32 mouse cellular contexts compared by ENCODE assay signal in the genomic region with DNA sequence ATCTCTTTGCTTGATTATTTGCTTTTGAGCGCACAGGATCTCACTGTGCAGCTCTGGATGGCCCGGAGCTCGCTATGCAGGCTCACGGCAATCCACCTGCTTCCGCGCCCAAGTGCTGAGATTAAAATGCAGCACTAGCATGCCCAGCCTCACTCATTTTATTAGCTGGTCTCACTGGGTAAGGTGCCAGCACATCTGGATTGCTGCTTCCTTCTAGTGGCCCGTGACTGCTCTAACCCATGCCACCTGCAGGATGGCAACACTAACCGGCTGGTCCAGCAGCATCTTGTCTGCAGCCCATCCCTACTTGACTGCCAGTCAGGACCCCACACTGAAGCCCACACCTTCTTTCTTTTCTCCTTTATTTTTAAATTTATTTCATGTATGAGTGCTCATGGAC. TPM values are rescaled to one million over a fixed set of nuclear protein-coding genes. Genes with fewer than 3 reads are reported as not detected.
DNase-seq lines count a peak whose midpoint lies in the region; ATAC-seq and TF ChIP-seq lines count a peak whose summit lies in the region.
"Had no signal": no experiment of that assay in that cellular context is flagged by ENCODE, and none has a peak within 500 bp of the region (broad histone marks: within the 10 kb centered on the region; RNA-seq: fewer than 3 reads in every experiment).

No protein-coding gene starts in this region.

- H3K27me3 ChIP-seq in kidney, adult 2 months (replicated peaks; ENCODE audit: control insufficient read depth, insufficient read depth, low read length) = no peaks in the 10 kb centered on the region
- H3K27me3 ChIP-seq in kidney, embryonic 15.5 days = peaks cover 2% of the 10 kb centered on the region; the same call in 1 of the 2 replicates
- H3K27me3 ChIP-seq in midbrain, embryonic 14.5 days (ENCODE audit: control insufficient read depth, insufficient read depth, low read length) = 0 out of 2 replicates have a peak, but pooled peaks cover 2% of the 10 kb centered on the region
- H3K27me3 ChIP-seq in midbrain, embryonic 11.5 days (ENCODE audit: control insufficient read depth, insufficient read depth, low read length) = 0 out of 2 replicates have a peak, but pooled peaks cover 2% of the 10 kb centered on the region
- H3K27me3 ChIP-seq: CH12.LX; embryonic facial prominence, embryonic 13.5 days had no signal

- TF ChIP-seq CTCF in kidney, adult 2 months (conservative IDR thresholded peaks at IDR 0.05; ENCODE audit: insufficient read depth, insufficient read length, low read depth, low read length) = no peak

- no peaks in the 10 kb centered on the region for H3K9me3 ChIP-seq in kidney, embryonic 15.5 days (replicated peaks)
- H3K9me3 ChIP-seq in midbrain, embryonic 14.5 days (ENCODE audit: control insufficient read depth, low read length) = no peaks in the 10 kb centered on the region
- no peaks in the 10 kb centered on the region for H3K9me3 ChIP-seq in midbrain, embryonic 11.5 days (ENCODE audit: control insufficient read depth, low read length)
- H3K9me3 ChIP-seq: embryonic facial prominence, embryonic 13.5 days; forebrain, embryonic 12.5 days; heart, embryonic 10.5 days; hindbrain, embryonic 12.5 days; limb, embryonic 12.5 days; liver, embryonic 15.5 days; midbrain, embryonic 10.5 days had no signal

- TF ChIP-seq POLR2A in kidney, adult 2 months (IDR thresholded peaks at IDR 0.05; ENCODE audit: low read depth, low read length) = no peak

- H3K4me1 ChIP-seq in kidney, adult 2 months (ENCODE audit: control insufficient read depth, insufficient read depth, low read length) = no peaks in the 10 kb centered on the region
- H3K4me1 ChIP-seq in kidney, embryonic 15.5 days = peaks cover 23% of the 10 kb centered on the region
- peaks cover 4% of the 10 kb centered on the region; the same call in 1 of the 2 replicates for H3K4me1 ChIP-seq in midbrain, embryonic 14.5 days (ENCODE audit: control insufficient read depth, insufficient read depth, low read length)
- H3K4me1 ChIP-seq in midbrain, embryonic 11.5 days (ENCODE audit: control insufficient read depth, insufficient read depth, low read length) = peaks cover 9% of the 10 kb centered on the region

- WGBS in kidney, adult 2 months = 93% methylated on average over 8 of the region's 8 CpGs
- WGBS in kidney, embryonic 15.5 days = 96% methylated on average over 8 of the region's 8 CpGs
- 90% methylated on average over 8 of the region's 8 CpGs for WGBS in midbrain, embryonic 14.5 days
- WGBS in midbrain, embryonic 11.5 days = 92% methylated on average over 8 of the region's 8 CpGs

- no peak overlapping the region for H3K4me3 ChIP-seq in kidney, adult 2 months (ENCODE audit: insufficient read depth, low read depth, low read length)
- no peak overlapping the region for H3K4me3 ChIP-seq in kidney, embryonic 15.5 days (replicated peaks)
- no peak overlapping the region for H3K4me3 ChIP-seq in midbrain, embryonic 14.5 days (replicated peaks; ENCODE audit: low read depth, low read length)
- H3K4me3 ChIP-seq in midbrain, embryonic 11.5 days (ENCODE audit: low read depth, low read length) = no peak overlapping the region
- H3K4me3 ChIP-seq: embryonic facial prominence, embryonic 13.5 days; erythroblast, embryonic 14.5 days; forebrain, embryonic 12.5 days; heart, embryonic 10.5 days; hindbrain, embryonic 12.5 days; left cerebral cortex, adult 2 months; limb, embryonic 12.5 days; liver, embryonic 15.5 days; midbrain, embryonic 10.5 days had no signal

- no peaks in the 10 kb centered on the region for H3K36me3 ChIP-seq in kidney, adult 2 months (ENCODE audit: control insufficient read depth, insufficient read depth, low read length)
- no peaks in the 10 kb centered on the region for H3K36me3 ChIP-seq in kidney, embryonic 15.5 days
- no peaks in the 10 kb centered on the region for H3K36me3 ChIP-seq in midbrain, embryonic 14.5 days (ENCODE audit: control insufficient read depth, insufficient read depth, low read length)
- H3K36me3 ChIP-seq in midbrain, embryonic 11.5 days (ENCODE audit: control insufficient read depth, insufficient read depth, low read length) = no peaks in the 10 kb centered on the region
- H3K36me3 ChIP-seq: forebrain, embryonic 12.5 days; heart, embryonic 10.5 days; hindbrain, embryonic 12.5 days; limb, embryonic 12.5 days; liver, embryonic 15.5 days; midbrain, embryonic 10.5 days had no signal

- H3K27ac ChIP-seq in kidney, adult 2 months (ENCODE audit: insufficient read depth, low read depth, low read length) = no peak overlapping the region
- no peak overlapping the region for H3K27ac ChIP-seq in kidney, embryonic 15.5 days
- H3K27ac ChIP-seq in midbrain, embryonic 14.5 days (replicated peaks; ENCODE audit: low read depth, low read length) = no peak overlapping the region
- H3K27ac ChIP-seq in midbrain, embryonic 11.5 days (ENCODE audit: low read depth, low read length) = no peak overlapping the region
- H3K27ac ChIP-seq: embryonic facial prominence, embryonic 13.5 days; forebrain, embryonic 12.5 days; heart, embryonic 10.5 days; hindbrain, embryonic 12.5 days; hindbrain, postnatal 0 days; left cerebral cortex, adult 2 months; limb, embryonic 12.5 days; liver, embryonic 15.5 days; midbrain, embryonic 10.5 days had no signal

- ATAC-seq in kidney, embryonic 15.5 days (replicated peaks; ENCODE audit: low FRiP score) = no peak
- no peak for ATAC-seq in midbrain, embryonic 14.5 days (ENCODE audit: low FRiP score, low TSS enrichment)
- ATAC-seq in midbrain, embryonic 11.5 days (ENCODE audit: low FRiP score) = no peak
- ATAC-seq: forebrain, postnatal 0 days; hindbrain, postnatal 0 days; intestine, embryonic 16.5 days had no signal

- no peak overlapping the region for H3K4me2 ChIP-seq in kidney, embryonic 15.5 days
- H3K4me2 ChIP-seq in midbrain, embryonic 14.5 days (ENCODE audit: low read length) = no peak overlapping the region
- no peak overlapping the region for H3K4me2 ChIP-seq in midbrain, embryonic 11.5 days
- H3K4me2 ChIP-seq: embryonic facial prominence, embryonic 13.5 days; forebrain, embryonic 12.5 days; hindbrain, embryonic 12.5 days; limb, embryonic 12.5 days; liver, embryonic 15.5 days; lung, embryonic 14.5 days had no signal

- H3K9ac ChIP-seq in kidney, embryonic 15.5 days = no peak overlapping the region
- 0 out of 2 replicates have a peak overlapping the region, but pooled peaks have one; percentile 6 for H3K9ac ChIP-seq in midbrain, embryonic 14.5 days (replicated peaks; ENCODE audit: low read length)
- no peak overlapping the region for H3K9ac ChIP-seq in midbrain, embryonic 11.5 days (ENCODE audit: low read length)
- H3K9ac ChIP-seq: embryonic facial prominence, embryonic 13.5 days; forebrain, embryonic 12.5 days; forebrain, postnatal 0 days; hindbrain, embryonic 12.5 days; limb, embryonic 12.5 days; liver, embryonic 15.5 days; lung, embryonic 14.5 days had no signal

- DNase-seq in adrenal gland, postnatal 10 days = peak; percentile 25
- DNase-seq in adrenal gland, adult 2 months = no peak
- peak; percentile 45 for DNase-seq in kidney, adult 2 months
- no peak for DNase-seq in midbrain, embryonic 14.5 days
- no peak for DNase-seq in midbrain, embryonic 11.5 days (ENCODE audit: low spot score, missing footprints)
- peak; percentile 36 to 38 for DNase-seq in kidney, postnatal 4 days
- DNase-seq in T-cell, adult 2 months (ENCODE audit: low spot score) = no peak
- DNase-seq: adrenal gland, postnatal 14 days; cerebellum, adult 11 months; cerebellum, adult 9-10 months; cerebellum, postnatal 36 days; forebrain, postnatal 0 days; gastrocnemius, postnatal 14 days; heart, postnatal 36 days; lung, embryonic 14.5 days; lung, postnatal 14 days; retina, postnatal 1 day; right cerebral cortex, postnatal 14 days had no signal

RNA-seq across cellular contexts. Expression of a gene that starts 9.3 kb away (rescaled TPM):
- 10 to 100 TPM; 13.3 to 15.4 TPM for total RNA-seq in adrenal gland, postnatal 10 days (2021)
- 10 to 100 TPM; 15.6 to 23.7 TPM for total RNA-seq in adrenal gland, adult 2 months (2021)
- polyA plus RNA-seq in adrenal gland, adult 2 months (2012; rRNA removed) = 8.9 and 13.4 TPM in 2 replicates
- polyA plus RNA-seq in kidney, adult 2 months (2012; rRNA removed) = 8.7 and 9.9 TPM in 2 replicates
- 4.2 and 5.2 TPM in 2 replicates for polyA plus RNA-seq in kidney, embryonic 15.5 days (2015; fragmentation: Nextera tagmentation; extraction: Ambion mirVana)
- 5.4 and 6.1 TPM in 2 replicates for polyA plus RNA-seq in midbrain, embryonic 14.5 days (2014; fragmentation: Nextera tagmentation; extraction: Ambion mirVana)
- polyA plus RNA-seq in midbrain, embryonic 11.5 days (2014; fragmentation: Nextera tagmentation; extraction: Ambion mirVana) = 4.4 and 5.9 TPM in 2 replicates

RNA-seq across cellular contexts. Expression of a gene that starts 17.5 kb away (rescaled TPM):
- total RNA-seq in adrenal gland, postnatal 10 days (2021) = 1 to 10 TPM in 1 of 2 experiments, under 1 TPM in 1; 0.93 to 1.6 TPM
- total RNA-seq in adrenal gland, adult 2 months (2021) = under 1 TPM; 0.29 to 0.79 TPM
- polyA plus RNA-seq in adrenal gland, adult 2 months (2012; rRNA removed) = 1.5 and 1.9 TPM in 2 replicates
- polyA plus RNA-seq in kidney, adult 2 months (2012; rRNA removed) = 4.2 and 4.7 TPM in 2 replicates
- 1.6 and 1.7 TPM in 2 replicates for polyA plus RNA-seq in kidney, embryonic 15.5 days (2015; fragmentation: Nextera tagmentation; extraction: Ambion mirVana)
- polyA plus RNA-seq in midbrain, embryonic 14.5 days (2014; fragmentation: Nextera tagmentation; extraction: Ambion mirVana) = 8.8 and 9.6 TPM in 2 replicates
- 1.6 and 1.8 TPM in 2 replicates for polyA plus RNA-seq in midbrain, embryonic 11.5 days (2014; fragmentation: Nextera tagmentation; extraction: Ambion mirVana)
- total RNA-seq: granulocyte monocyte progenitor cell, adult 5-6 weeks had no signal
- polyA plus RNA-seq: erythroblast, embryonic 14.5 days had no signal

RNA-seq across cellular contexts. Expression of a gene that starts 49.4 kb away (rescaled TPM):
- total RNA-seq in adrenal gland, postnatal 10 days (2021) = 10 to 100 TPM; 31.9 to 35.7 TPM
- total RNA-seq in adrenal gland, adult 2 months (2021) = 10 to 100 TPM; 30.0 to 32.3 TPM
- 27.9 and 30.2 TPM in 2 replicates for polyA plus RNA-seq in adrenal gland, adult 2 months (2012; rRNA removed)
- 21.0 and 24.5 TPM in 2 replicates for polyA plus RNA-seq in kidney, adult 2 months (2012; rRNA removed)
- 40.6 and 40.8 TPM in 2 replicates for polyA plus RNA-seq in kidney, embryonic 15.5 days (2015; fragmentation: Nextera tagmentation; extraction: Ambion mirVana)
- polyA plus RNA-seq in midbrain, embryonic 14.5 days (2014; fragmentation: Nextera tagmentation; extraction: Ambion mirVana) = 46.6 and 57.3 TPM in 2 replicates
- 51.9 and 53.1 TPM in 2 replicates for polyA plus RNA-seq in midbrain, embryonic 11.5 days (2014; fragmentation: Nextera tagmentation; extraction: Ambion mirVana)

RNA-seq across cellular contexts. Expression of a gene that starts 53.5 kb away (rescaled TPM):
- total RNA-seq in adrenal gland, postnatal 10 days (2021) = 1 to 10 TPM; 3.8 to 6.5 TPM
- total RNA-seq in adrenal gland, adult 2 months (2021) = under 1 TPM; 0.48 to 0.86 TPM
- polyA plus RNA-seq in adrenal gland, adult 2 months (2012; rRNA removed) = 0.07 and 0.08 TPM in 2 replicates
- polyA plus RNA-seq in kidney, adult 2 months (2012; rRNA removed) = 0.11 and 0.14 TPM in 2 replicates
- polyA plus RNA-seq in kidney, embryonic 15.5 days (2015; fragmentation: Nextera tagmentation; extraction: Ambion mirVana) = 36.3 and 39.1 TPM in 2 replicates
- 2.5 and 5.6 TPM in 2 replicates for polyA plus RNA-seq in midbrain, embryonic 14.5 days (2014; fragmentation: Nextera tagmentation; extraction: Ambion mirVana)
- 44.3 and 45.0 TPM in 2 replicates for polyA plus RNA-seq in midbrain, embryonic 11.5 days (2014; fragmentation: Nextera tagmentation; extraction: Ambion mirVana)

RNA-seq across cellular contexts. Expression of a gene that starts 58.8 kb away (rescaled TPM):
- 10 to 100 TPM; 79.4 to 88.6 TPM for total RNA-seq in adrenal gland, postnatal 10 days (2021)
- 10 to 100 TPM; 80.9 to 98.0 TPM for total RNA-seq in adrenal gland, adult 2 months (2021)
- polyA plus RNA-seq in adrenal gland, adult 2 months (2012; rRNA removed) = 63.2 and 65.0 TPM in 2 replicates
- 23.5 and 24.5 TPM in 2 replicates for polyA plus RNA-seq in kidney, adult 2 months (2012; rRNA removed)
- 25.1 and 25.8 TPM in 2 replicates for polyA plus RNA-seq in kidney, embryonic 15.5 days (2015; fragmentation: Nextera tagmentation; extraction: Ambion mirVana)
- 25.0 and 35.9 TPM in 2 replicates for polyA plus RNA-seq in midbrain, embryonic 14.5 days (2014; fragmentation: Nextera tagmentation; extraction: Ambion mirVana)
- 24.0 and 25.1 TPM in 2 replicates for polyA plus RNA-seq in midbrain, embryonic 11.5 days (2014; fragmentation: Nextera tagmentation; extraction: Ambion mirVana)

Comparison
In these comparisons a context has a peak if more than half of its experiments do, and no peak if none do; other contexts are left out.
1. DNase-seq: peak in adrenal gland, postnatal 10 days (single experiment), kidney, adult 2 months (single experiment) and kidney, postnatal 4 days (2 of 2); none in adrenal gland, adult 2 months (single experiment), midbrain, embryonic 14.5 days (single experiment), midbrain, embryonic 11.5 days (single experiment) and T-cell, adult 2 months (single experiment).